Mouse (Mus musculus) neural tube, embryonic 15.5 days (tissue): ENCODE measurements around the gene Rhot1. TPM values are rescaled to one million over a fixed set of nuclear protein-coding genes. Genes with fewer than 3 reads are reported as not detected.

Source experiments
- ATAC-seq: fragments of 200-750 bp; cut with Nextera tagmentation; 2 replicates; pipeline ENCODE4 v1.8.0; 2017; ENCODE audit warnings: mild to moderate bottlenecking, moderate TSS enrichment, moderate library complexity; ENCODE audit not compliant: low FRiP score
- H3K27ac ChIP-seq: fragments of 300-500 bp; sonication (generic); replicated peaks from 2 replicates; pipeline ENCODE4 v1.5.1; 2015; ENCODE audit warnings: mild to moderate bottlenecking, inconsistent platforms
- H3K27me3 ChIP-seq: fragments of 300-500 bp; sonication (generic); replicated peaks from 2 replicates; pipeline ENCODE4 v1.6.1; 2015; ENCODE audit warnings: inconsistent platforms
- H3K36me3 ChIP-seq: fragments of 300-500 bp; sonication (generic); 2 replicates; pipeline ENCODE4 v1.6.1; 2015; ENCODE audit warnings: inconsistent platforms
- H3K4me1 ChIP-seq: fragments of 300-500 bp; sonication (generic); 2 replicates; pipeline ENCODE4 v1.6.1; 2015; ENCODE audit warnings: inconsistent platforms
- H3K4me2 ChIP-seq: fragments of 300-500 bp; sonication (generic); 2 replicates; pipeline ENCODE4 v1.6.1; 2015; ENCODE audit warnings: inconsistent platforms, mild to moderate bottlenecking, moderate library complexity
- H3K4me3 ChIP-seq: fragments of 300-500 bp; sonication (generic); replicated peaks from 2 replicates; pipeline ENCODE4 v1.5.1; 2015; ENCODE audit warnings: mild to moderate bottlenecking, inconsistent platforms
- H3K9ac ChIP-seq: fragments of 300-500 bp; sonication (generic); replicated peaks from 2 replicates; pipeline ENCODE4 v1.6.1; 2015; ENCODE audit warnings: mild to moderate bottlenecking, inconsistent platforms
- H3K9me3 ChIP-seq: fragments of 300-500 bp; sonication (generic); replicated peaks from 2 replicates; pipeline ENCODE4 v1.6.1; 2016; ENCODE audit warnings: inconsistent platforms
- WGBS: fragments of 180-500 bp; shearing (Covaris S2); methylation state at CpG from one replicate; pipeline ENCODE4 v1.1.7; 2015; ENCODE audit warnings: mixed read lengths; 5-methylcytosine and 5-hydroxymethylcytosine counted together
- polyA plus RNA-seq: library from polyadenylated mRNA; unstranded; fragments of >200 nt; fragmentation: Nextera tagmentation; extraction: Ambion mirVana; gene quantifications from 2 replicates; pipeline ENCODE4 v1.2.1, GENCODE M21; 2015

Gene Rhot1
- polyA plus RNA-seq, 1 experiment from 2014 or later: 72.9 TPM

- peaks cover 44% of the 10 kb centered on the region for H3K36me3 ChIP-seq
- H3K9me3 ChIP-seq: no peaks in the 10 kb centered on the region
- H3K27me3 ChIP-seq: no peaks in the 10 kb centered on the region
- no peak overlapping the region for H3K27ac ChIP-seq
- H3K4me1 ChIP-seq: no peaks in the 10 kb centered on the region
- no peak for ATAC-seq
- H3K4me3 ChIP-seq: no peak overlapping the region
- no peak overlapping the region for H3K9ac ChIP-seq
- no peak overlapping the region for H3K4me2 ChIP-seq
- WGBS: 95% methylated on average over 4 of the region's 4 CpGs
Measured at GRCm38 (mm10) chr11:80238306-80238705, 29.5 kb downstream of the Rhot1 start.

- ATAC-seq: no peak
- H3K9me3 ChIP-seq: no peaks in the 10 kb centered on the region
- H3K36me3 ChIP-seq: peaks cover 80% of the 10 kb centered on the region
- H3K27ac ChIP-seq: no peak overlapping the region
- no peak overlapping the region for H3K4me3 ChIP-seq
- H3K4me2 ChIP-seq: no peak overlapping the region
- H3K4me1 ChIP-seq: no peaks in the 10 kb centered on the region
- H3K9ac ChIP-seq: no peak overlapping the region
- H3K27me3 ChIP-seq: no peaks in the 10 kb centered on the region
Measured at GRCm38 (mm10) chr11:80247026-80247425, 38.2 kb downstream of the Rhot1 start.

GRCm38 (mm10) chr11:80248531-80248930, 39.7 kb downstream of the Rhot1 start:
- H3K27ac ChIP-seq: no peak overlapping the region
- 92% methylated on average over 3 of the region's 3 CpGs for WGBS
- no peak overlapping the region for H3K4me3 ChIP-seq
- ATAC-seq: no peak
- no peak overlapping the region for H3K9ac ChIP-seq
- peaks cover 76% of the 10 kb centered on the region for H3K36me3 ChIP-seq
- H3K27me3 ChIP-seq: no peaks in the 10 kb centered on the region
- no peaks in the 10 kb centered on the region for H3K4me1 ChIP-seq
- no peaks in the 10 kb centered on the region for H3K9me3 ChIP-seq
- no peak overlapping the region for H3K4me2 ChIP-seq

GRCm38 (mm10) chr11:80264137-80264536, 55.3 kb downstream of the Rhot1 start:
- ATAC-seq: no peak
- Histone ChIP-seq H3K36me3 (peaks cover 47% of the 10 kb centered on the region), H3K27me3 (no peaks in the 10 kb centered on the region)

GRCm38 (mm10) chr11:80271096-80271495, 62.3 kb downstream of the Rhot1 start:
- Histone ChIP-seq H3K4me1 (no peaks in the 10 kb centered on the region), H3K9me3 (0 out of 2 replicates have a peak, but pooled peaks cover 3% of the 10 kb centered on the region), H3K27ac (no peak overlapping the region), H3K9ac (no peak overlapping the region), H3K4me3 (no peak overlapping the region), H3K36me3 (peaks cover 15% of the 10 kb centered on the region), H3K27me3 (no peaks in the 10 kb centered on the region), H3K4me2 (no peak overlapping the region)
- ATAC-seq: no peak
- 90% methylated on average over 5 of the region's 5 CpGs for WGBS

More at GRCm38 (mm10) chr11:80264137-80264536, 55.3 kb downstream of the Rhot1 start:
- Histone ChIP-seq H3K27ac (no peak overlapping the region), H3K4me1 (no peaks in the 10 kb centered on the region), H3K4me3 (no peak overlapping the region), H3K4me2 (no peak overlapping the region), H3K9me3 (no peaks in the 10 kb centered on the region), H3K9ac (no peak overlapping the region)
- 94% methylated on average over 8 of the region's 8 CpGs for WGBS

- Histone ChIP-seq H3K4me2 (no peak overlapping the region), H3K9me3 (0 out of 2 replicates have a peak, but pooled peaks cover 3% of the 10 kb centered on the region), H3K9ac (no peak overlapping the region), H3K4me3 (no peak overlapping the region), H3K27ac (no peak overlapping the region), H3K27me3 (no peaks in the 10 kb centered on the region), H3K4me1 (no peaks in the 10 kb centered on the region), H3K36me3 (no peaks in the 10 kb centered on the region)
- 64% methylated on average over 3 of the region's 3 CpGs for WGBS
- no peak for ATAC-seq
Measured at GRCm38 (mm10) chr11:80275011-80275410, 66.2 kb downstream of the Rhot1 start.

- Histone ChIP-seq H3K36me3 (no peaks in the 10 kb centered on the region), H3K4me3 (no peak overlapping the region), H3K27ac (no peak overlapping the region), H3K9me3 (0 out of 2 replicates have a peak, but pooled peaks cover 3% of the 10 kb centered on the region), H3K9ac (no peak overlapping the region), H3K27me3 (no peaks in the 10 kb centered on the region), H3K4me2 (no peak overlapping the region), H3K4me1 (no peaks in the 10 kb centered on the region)
- ATAC-seq: no peak
- 73% methylated on average over 2 of the region's 2 CpGs for WGBS
Measured at GRCm38 (mm10) chr11:80278054-80278453, 69.2 kb downstream of the Rhot1 start.

GRCm38 (mm10) chr11:80283786-80284185, 75.0 kb downstream of the Rhot1 start:
- ATAC-seq: no peak
- Histone ChIP-seq H3K27me3 (no peaks in the 10 kb centered on the region), H3K36me3 (no peaks in the 10 kb centered on the region), H3K9ac (no peak overlapping the region), H3K27ac (no peak overlapping the region), H3K9me3 (no peaks in the 10 kb centered on the region), H3K4me3 (no peak overlapping the region), H3K4me1 (peaks cover 1% of the 10 kb centered on the region; the same call in 1 of the 2 replicates), H3K4me2 (no peak overlapping the region)
- WGBS: 70% methylated on average over 3 of the region's 3 CpGs

- no peak overlapping the region for H3K9ac ChIP-seq
- no peaks in the 10 kb centered on the region for H3K36me3 ChIP-seq
- no peak for ATAC-seq
- peaks cover 10% of the 10 kb centered on the region for H3K4me1 ChIP-seq
- WGBS: 58% methylated on average over 6 of the region's 6 CpGs
- no peak overlapping the region for H3K4me2 ChIP-seq
- H3K4me3 ChIP-seq: no peak overlapping the region
- H3K27me3 ChIP-seq: no peaks in the 10 kb centered on the region
- no peaks in the 10 kb centered on the region for H3K9me3 ChIP-seq
- H3K27ac ChIP-seq: no peak overlapping the region
Measured at GRCm38 (mm10) chr11:80284641-80285040, 75.8 kb downstream of the Rhot1 start.

GRCm38 (mm10) chr11:80287150-80287549, 78.3 kb downstream of the Rhot1 start:
- H3K36me3 ChIP-seq: no peaks in the 10 kb centered on the region
- no peaks in the 10 kb centered on the region for H3K9me3 ChIP-seq
- H3K4me1 ChIP-seq: peaks cover 25% of the 10 kb centered on the region
- H3K4me3 ChIP-seq: no peak overlapping the region
- 0 out of 2 replicates have a peak, but pooled peaks have one; percentile 43 for ATAC-seq
- no peaks in the 10 kb centered on the region for H3K27me3 ChIP-seq
- H3K4me2 ChIP-seq: no peak overlapping the region
- no peak overlapping the region for H3K9ac ChIP-seq
- no peak overlapping the region for H3K27ac ChIP-seq
- 17% methylated on average over 5 of the region's 5 CpGs for WGBS

- Histone ChIP-seq H3K4me2 (peak overlapping the region; percentile 64), H3K27me3 (no peaks in the 10 kb centered on the region), H3K4me1 (peaks cover 35% of the 10 kb centered on the region), H3K4me3 (peak overlapping the region; percentile 41), H3K9me3 (no peaks in the 10 kb centered on the region), H3K27ac (peak overlapping the region; percentile 93), H3K36me3 (no peaks in the 10 kb centered on the region), H3K9ac (peak overlapping the region; percentile 49)
- under 1% methylated on average over 23 of the region's 23 CpGs for WGBS
- peak; percentile 86 for ATAC-seq
Measured at GRCm38 (mm10) chr11:80289701-80290445, 81.1 kb downstream of the Rhot1 start.

GRCm38 (mm10) chr11:80291004-80291403, 82.2 kb downstream of the Rhot1 start:
- 87% methylated on average over 2 of the region's 2 CpGs for WGBS
- ATAC-seq: no peak
- Histone ChIP-seq H3K4me1 (peaks cover 47% of the 10 kb centered on the region), H3K27ac (no peak overlapping the region; the same call in 1 of the 2 replicates), H3K4me2 (no peak overlapping the region), H3K27me3 (no peaks in the 10 kb centered on the region), H3K36me3 (no peaks in the 10 kb centered on the region), H3K9me3 (no peaks in the 10 kb centered on the region), H3K4me3 (no peak overlapping the region), H3K9ac (no peak overlapping the region)
